8 mouse cellular contexts compared by ENCODE assay signal in genomic region chr1:69105096-69105492, GRCm38 (mm10). TPM values are rescaled to one million over a fixed set of nuclear protein-coding genes. Genes with fewer than 3 reads are reported as not detected.
A peak's percentile ranks its signal among the peaks of the same experiment; 100 is the strongest.
DNase-seq lines count a peak whose midpoint lies in the region; ATAC-seq lines count a peak whose summit lies in the region.

No protein-coding gene starts in this region.

- H3K4me3 ChIP-seq in embryonic facial prominence, embryonic 11.5 days (ENCODE audit: low read depth, low read length): peak overlapping the region; percentile 58
- H3K4me3 ChIP-seq in hindbrain, embryonic 16.5 days (ENCODE audit: low read length): peak overlapping the region; percentile 73
- peak overlapping the region; percentile 50; the same call in 1 of the 2 replicates for H3K4me3 ChIP-seq in liver, embryonic 12.5 days
- H3K4me3 ChIP-seq in stomach, embryonic 15.5 days (replicated peaks): peak overlapping the region; percentile 58

- no peak for ATAC-seq in embryonic facial prominence, embryonic 11.5 days (replicated peaks; ENCODE audit: insufficient number of reproducible peaks, low FRiP score, low TSS enrichment, low read depth)
- no peak for ATAC-seq in hindbrain, embryonic 16.5 days
- ATAC-seq in liver, embryonic 12.5 days: no peak
- no peak for ATAC-seq in stomach, embryonic 15.5 days (ENCODE audit: insufficient read depth, low FRiP score, low read depth)

- intact Hi-C loops in left cerebral cortex, postnatal 4 days (cut with DNase I): no loop called here

- peak; percentile 39 for DNase-seq in left cerebral cortex, postnatal 4 days
- DNase-seq in left cerebral cortex, adult 9 months (ENCODE audit: low spot score in 2 of 2): no peak
- DNase-seq in embryonic facial prominence, embryonic 11.5 days (ENCODE audit: low spot score): peak; percentile 54
- DNase-seq in adipocyte (ENCODE audit: low spot score): no peak
- DNase-seq in spleen, adult 12 weeks (ENCODE audit: low spot score): no peak

- H3K27ac ChIP-seq in embryonic facial prominence, embryonic 11.5 days (replicated peaks; ENCODE audit: low read depth, low read length): no peak overlapping the region
- H3K27ac ChIP-seq in hindbrain, embryonic 16.5 days (ENCODE audit: low read depth, low read length): peak overlapping the region; percentile 82
- no peak overlapping the region for H3K27ac ChIP-seq in liver, embryonic 12.5 days
- no peak overlapping the region for H3K27ac ChIP-seq in stomach, embryonic 15.5 days

- H3K9me3 ChIP-seq in embryonic facial prominence, embryonic 11.5 days (replicated peaks; ENCODE audit: control insufficient read depth, low read length): no peaks in the 10 kb centered on the region
- H3K9me3 ChIP-seq in hindbrain, embryonic 16.5 days (ENCODE audit: control insufficient read depth, low read length): no peaks in the 10 kb centered on the region
- H3K9me3 ChIP-seq in liver, embryonic 12.5 days (replicated peaks): no peaks in the 10 kb centered on the region
- no peaks in the 10 kb centered on the region for H3K9me3 ChIP-seq in stomach, embryonic 15.5 days

- no peaks in the 10 kb centered on the region for H3K4me1 ChIP-seq in embryonic facial prominence, embryonic 11.5 days (ENCODE audit: control insufficient read depth, insufficient read depth, low read length)
- peaks cover 5% of the 10 kb centered on the region; the same call in 1 of the 2 replicates for H3K4me1 ChIP-seq in hindbrain, embryonic 16.5 days (ENCODE audit: control insufficient read depth, insufficient read depth, low read depth, low read length)
- peaks cover 10% of the 10 kb centered on the region; the same call in 1 of the 2 replicates for H3K4me1 ChIP-seq in liver, embryonic 12.5 days
- H3K4me1 ChIP-seq in stomach, embryonic 15.5 days: peaks cover 25% of the 10 kb centered on the region

- H3K36me3 ChIP-seq in embryonic facial prominence, embryonic 11.5 days (replicated peaks; ENCODE audit: control insufficient read depth, insufficient read depth, low read depth, low read length): no peaks in the 10 kb centered on the region
- H3K36me3 ChIP-seq in hindbrain, embryonic 16.5 days (ENCODE audit: control insufficient read depth, insufficient read depth, low read length): no peaks in the 10 kb centered on the region
- H3K36me3 ChIP-seq in liver, embryonic 12.5 days: no peaks in the 10 kb centered on the region
- no peaks in the 10 kb centered on the region for H3K36me3 ChIP-seq in stomach, embryonic 15.5 days

- no peak overlapping the region for H3K9ac ChIP-seq in embryonic facial prominence, embryonic 11.5 days (replicated peaks; ENCODE audit: low read length)
- peak overlapping the region; percentile 85 for H3K9ac ChIP-seq in hindbrain, embryonic 16.5 days (ENCODE audit: low read depth, low read length)
- no peak overlapping the region for H3K9ac ChIP-seq in liver, embryonic 12.5 days
- H3K9ac ChIP-seq in stomach, embryonic 15.5 days: no peak overlapping the region

- WGBS in embryonic facial prominence, embryonic 11.5 days: under 1% methylated on average over 13 of the region's 13 CpGs
- WGBS in hindbrain, embryonic 16.5 days: under 1% methylated on average over 13 of the region's 13 CpGs
- WGBS in liver, embryonic 12.5 days (ENCODE audit: insufficient replicate concordance): 2% methylated on average over 13 of the region's 13 CpGs
- WGBS in stomach, embryonic 15.5 days: 2% methylated on average over 13 of the region's 13 CpGs

- H3K4me2 ChIP-seq in embryonic facial prominence, embryonic 11.5 days (ENCODE audit: low read depth, low read length): peak overlapping the region; percentile 99
- peak overlapping the region; percentile 91 for H3K4me2 ChIP-seq in hindbrain, embryonic 16.5 days (ENCODE audit: low read length)
- H3K4me2 ChIP-seq in liver, embryonic 12.5 days: peak overlapping the region; percentile 68
- peak overlapping the region; percentile 100 for H3K4me2 ChIP-seq in stomach, embryonic 15.5 days

- peaks cover 10% of the 10 kb centered on the region for H3K27me3 ChIP-seq in embryonic facial prominence, embryonic 11.5 days (ENCODE audit: control insufficient read depth, insufficient read depth, low read length)
- no peaks in the 10 kb centered on the region for H3K27me3 ChIP-seq in hindbrain, embryonic 16.5 days (replicated peaks; ENCODE audit: control insufficient read depth, insufficient read depth, low read length)
- H3K27me3 ChIP-seq in liver, embryonic 12.5 days (replicated peaks): peaks cover 57% of the 10 kb centered on the region
- H3K27me3 ChIP-seq in stomach, embryonic 15.5 days (replicated peaks): peaks cover 20% of the 10 kb centered on the region

RNA-seq across cellular contexts. Expression of gene Erbb4, which starts 2.8 kb away (rescaled TPM):
- 10 to 100 TPM; 75.6 to 76.9 TPM for total RNA-seq in left cerebral cortex, postnatal 4 days (2021)
- polyA plus RNA-seq in embryonic facial prominence, embryonic 11.5 days (2014; fragmentation: Nextera tagmentation; extraction: Ambion mirVana): 0.91 and 1.3 TPM in 2 replicates
- polyA plus RNA-seq in hindbrain, embryonic 16.5 days (2015; fragmentation: Nextera tagmentation; extraction: Ambion mirVana): 12.4 and 14.7 TPM in 2 replicates
- 0.07 and 0.12 TPM in 2 replicates for polyA plus RNA-seq in liver, embryonic 12.5 days (2016; fragmentation: Nextera tagmentation; extraction: Ambion mirVana)
- 0.13 and 0.14 TPM in 2 replicates for polyA plus RNA-seq in stomach, embryonic 15.5 days (2015; fragmentation: Nextera tagmentation; extraction: Ambion mirVana)

Comparison
In these comparisons a context has a peak if more than half of its experiments do, and no peak if none do; other contexts are left out.
1. DNase-seq: peak in left cerebral cortex, postnatal 4 days (single experiment) and embryonic facial prominence, embryonic 11.5 days (single experiment); none in left cerebral cortex, adult 9 months (0 of 2), adipocyte (single experiment) and spleen, adult 12 weeks (single experiment).
2. Peak in every context shown above with its lines, with median percentiles within 50 percentile points of each other: H3K4me2 ChIP-seq and H3K4me3 ChIP-seq.